Mouse (Mus musculus) heart, embryonic 11.5 days (tissue): ENCODE measurements around the gene Spata46. TPM values are rescaled to one million over a fixed set of nuclear protein-coding genes. Genes with fewer than 3 reads are reported as not detected.

ENCODE experiments used
- ATAC-seq: fragments of 200-750 bp; cut with Nextera tagmentation; replicated peaks from 2 replicates; pipeline ENCODE4 v1.8.0; 2017; ENCODE audit warnings: moderate library complexity; ENCODE audit not compliant: insufficient number of reproducible peaks, low FRiP score, low TSS enrichment
- H3K27ac ChIP-seq: fragments of 300-500 bp; sonication (generic); 2 replicates; pipeline ENCODE4 v1.5.1; 2014; ENCODE audit warnings: mild to moderate bottlenecking, low read depth, low read length
- H3K27me3 ChIP-seq: fragments of 300-500 bp; sonication (generic); 2 replicates; pipeline ENCODE4 v1.6.1; 2014; ENCODE audit warnings: mild to moderate bottlenecking, low read length, mixed read lengths; ENCODE audit not compliant: control insufficient read depth, insufficient read depth
- H3K36me3 ChIP-seq: fragments of 300-500 bp; sonication (generic); 2 replicates; pipeline ENCODE4 v1.6.1; 2014; ENCODE audit warnings: mild to moderate bottlenecking, low read length, moderate library complexity, mixed read lengths; ENCODE audit not compliant: control insufficient read depth, insufficient read depth
- H3K4me1 ChIP-seq: fragments of 300-500 bp; sonication (generic); 2 replicates; pipeline ENCODE4 v1.6.1; 2014; ENCODE audit warnings: low read length; ENCODE audit not compliant: control insufficient read depth, insufficient read depth
- H3K4me2 ChIP-seq: fragments of 300-500 bp; sonication (generic); 2 replicates; pipeline ENCODE4 v1.6.1; 2014; ENCODE audit warnings: mild to moderate bottlenecking, moderate library complexity
- H3K4me3 ChIP-seq: fragments of 300-500 bp; sonication (generic); 2 replicates; pipeline ENCODE4 v1.5.1; 2014; ENCODE audit warnings: low read depth, low read length
- H3K9ac ChIP-seq: fragments of 300-500 bp; sonication (generic); 2 replicates; pipeline ENCODE4 v1.6.1; 2014; ENCODE audit warnings: mild to moderate bottlenecking, low read depth, low read length, moderate library complexity
- H3K9me3 ChIP-seq: fragments of 300-500 bp; sonication (generic); replicated peaks from 2 replicates; pipeline ENCODE4 v1.6.1; 2016; ENCODE audit warnings: low read length; ENCODE audit not compliant: control insufficient read depth
- WGBS: fragments of 180-500 bp; shearing (Covaris S2); extraction: QIAGEN DNeasy Blood & Tissue Kit; methylation state at CpG from one replicate; pipeline ENCODE4 v1.1.7; 2014; ENCODE audit not compliant: insufficient replicate concordance; 5-methylcytosine and 5-hydroxymethylcytosine counted together
- polyA plus RNA-seq: library from polyadenylated mRNA; unstranded; fragments of >200 nt; fragmentation: Nextera tagmentation; extraction: Ambion mirVana; gene quantifications from 2 replicates; pipeline ENCODE4 v1.2.1, GENCODE M21; 2014

The Spata46 gene
- polyA plus RNA-seq = 2.5 and 3.0 TPM in 2 replicates

DNA sequence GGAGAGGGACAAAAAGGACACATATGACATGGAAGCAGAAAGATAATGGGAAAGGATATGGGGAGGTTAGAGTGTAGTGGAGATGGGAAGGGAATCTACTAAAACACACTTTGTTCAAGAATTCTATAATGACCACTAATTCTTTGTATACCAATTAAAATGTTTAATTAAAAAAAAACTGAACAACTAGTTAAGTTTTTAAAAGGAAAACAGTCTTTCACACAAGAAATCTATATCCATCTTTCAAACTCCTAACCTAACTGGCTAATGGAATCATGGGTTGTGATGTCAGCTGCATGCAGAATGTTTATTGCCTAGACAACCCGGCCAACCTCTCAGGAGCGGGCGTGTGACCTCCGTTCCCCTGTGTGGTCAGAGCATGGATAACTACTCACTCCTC lies at the start of gene Spata46:
Gene Spata46, plus strand, starts transcription at position 301 of the 400 bp plus-strand sequence.
- H3K9me3 ChIP-seq = no peaks in the 10 kb centered on the region
- H3K27ac ChIP-seq = no peak within 1 kb of the TSS
- ATAC-seq = no peak
- no peaks in the 10 kb centered on the region for H3K4me1 ChIP-seq
- H3K4me3 ChIP-seq = no peak within 1 kb of the TSS
- H3K36me3 ChIP-seq = no peaks in the 10 kb centered on the region
- H3K27me3 ChIP-seq = no peaks in the 10 kb centered on the region
- WGBS = 88% methylated on average over 4 of the region's 4 CpGs
- no peak within 1 kb of the TSS for H3K4me2 ChIP-seq
- H3K9ac ChIP-seq = no peak within 1 kb of the TSS

DNA sequence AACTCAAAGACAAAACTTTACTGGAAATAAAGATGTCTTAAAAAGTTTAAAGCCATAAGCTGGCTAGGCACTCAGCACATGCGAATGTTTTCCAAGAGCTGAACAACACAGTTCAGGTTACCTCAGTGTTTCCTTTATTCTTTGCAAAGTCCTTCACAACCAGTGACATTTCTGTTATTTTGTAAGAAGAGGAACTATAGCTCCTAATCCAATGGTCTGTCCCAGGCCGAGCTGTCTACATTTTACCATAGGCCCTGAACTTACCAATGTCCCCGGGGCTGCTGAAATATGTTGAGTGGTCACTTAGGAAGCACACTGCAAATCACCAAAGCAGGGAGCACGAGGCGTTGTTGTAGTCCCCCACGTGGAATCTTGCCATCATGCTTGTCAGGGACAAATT lies 38.3 kb upstream of the Spata46 start:
- H3K9me3 ChIP-seq = no peaks in the 10 kb centered on the region
- WGBS = 68% methylated on average over 6 of the region's 6 CpGs
- no peaks in the 10 kb centered on the region for H3K4me1 ChIP-seq
- H3K4me2 ChIP-seq = no peak overlapping the region
- no peaks in the 10 kb centered on the region for H3K27me3 ChIP-seq
- ATAC-seq = no peak
- no peak overlapping the region for H3K4me3 ChIP-seq
- H3K27ac ChIP-seq = no peak overlapping the region
- no peak overlapping the region for H3K9ac ChIP-seq
- no peaks in the 10 kb centered on the region for H3K36me3 ChIP-seq

DNA sequence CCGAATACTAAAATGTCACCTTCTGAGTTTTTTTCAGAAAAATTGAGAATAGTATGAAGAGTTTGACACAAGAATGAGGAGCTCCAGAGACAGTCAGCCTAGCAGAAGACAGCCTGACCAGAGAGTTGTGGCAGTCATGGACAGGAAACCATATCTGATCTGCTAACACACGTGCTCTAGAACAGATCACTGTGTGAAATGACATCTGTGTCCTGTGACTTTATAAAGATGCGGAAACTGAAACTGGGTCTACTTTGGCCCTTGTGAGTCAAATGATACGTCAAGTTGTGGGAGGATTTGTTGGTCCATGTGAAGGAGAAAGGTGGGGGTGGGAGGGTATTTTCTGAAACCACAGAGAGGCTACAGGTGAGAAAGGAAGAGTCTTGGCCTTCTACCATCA lies 37.9 kb upstream of the Spata46 start:
- Histone ChIP-seq H3K9ac (no peak overlapping the region), H3K4me1 (no peaks in the 10 kb centered on the region), H3K4me2 (no peak overlapping the region), H3K27me3 (no peaks in the 10 kb centered on the region), H3K27ac (no peak overlapping the region), H3K4me3 (no peak overlapping the region), H3K9me3 (no peaks in the 10 kb centered on the region), H3K36me3 (no peaks in the 10 kb centered on the region)
- WGBS = 70% methylated on average over 4 of the region's 4 CpGs
- no peak for ATAC-seq

DNA sequence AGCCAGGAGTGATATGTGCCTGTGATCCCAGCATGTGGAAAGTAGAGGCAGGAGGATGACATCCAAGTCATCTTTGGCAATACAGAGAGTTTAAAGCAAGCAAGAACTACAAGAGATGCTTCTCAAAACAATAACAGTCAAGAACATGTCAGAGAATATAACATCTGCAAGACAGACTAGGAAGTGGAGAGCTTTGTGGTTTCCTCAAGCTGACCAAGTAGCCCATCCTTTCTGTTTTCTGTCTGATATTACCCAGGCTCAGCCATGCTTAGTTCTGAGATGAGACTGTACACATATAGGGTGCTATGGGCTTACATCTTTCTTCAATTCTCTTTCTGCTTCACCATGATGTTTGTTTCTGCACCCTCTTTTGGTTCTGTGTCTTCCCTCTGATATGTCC lies 35.4 kb upstream of the Spata46 start:
- no peaks in the 10 kb centered on the region for H3K9me3 ChIP-seq
- H3K9ac ChIP-seq = no peak overlapping the region
- no peak overlapping the region for H3K4me3 ChIP-seq
- H3K27ac ChIP-seq = no peak overlapping the region
- H3K4me2 ChIP-seq = no peak overlapping the region
- H3K36me3 ChIP-seq = no peaks in the 10 kb centered on the region
- no peaks in the 10 kb centered on the region for H3K27me3 ChIP-seq
- H3K4me1 ChIP-seq = no peaks in the 10 kb centered on the region
- no peak for ATAC-seq

DNA sequence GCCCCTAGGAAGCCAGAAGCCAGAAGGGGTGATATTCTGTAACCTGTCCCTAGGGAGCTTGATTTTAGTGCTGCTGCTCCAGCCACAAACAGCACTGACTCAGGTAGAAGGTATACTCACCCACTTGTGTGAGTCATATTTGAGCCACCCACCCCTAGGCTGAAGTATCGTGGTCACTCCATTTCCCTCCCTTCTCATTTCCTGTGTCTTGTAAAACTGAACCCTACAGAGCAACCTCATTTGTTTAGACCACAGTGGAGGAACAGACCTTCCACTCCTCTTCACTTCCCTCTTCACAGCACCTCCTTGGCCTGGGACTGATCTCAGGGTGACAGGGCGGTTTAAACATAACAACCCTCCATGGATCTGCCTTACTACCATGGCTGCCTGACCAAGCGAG lies 31.6 kb upstream of the Spata46 start, which contains the start of gene Sh2d1b1:
Gene Sh2d1b1, plus strand, starts transcription at position 305 of the 400 bp plus-strand sequence.
- WGBS = 73% methylated on average over 2 of the region's 3 CpGs
- ATAC-seq = no peak
- H3K36me3 ChIP-seq = no peaks in the 10 kb centered on the region

DNA sequence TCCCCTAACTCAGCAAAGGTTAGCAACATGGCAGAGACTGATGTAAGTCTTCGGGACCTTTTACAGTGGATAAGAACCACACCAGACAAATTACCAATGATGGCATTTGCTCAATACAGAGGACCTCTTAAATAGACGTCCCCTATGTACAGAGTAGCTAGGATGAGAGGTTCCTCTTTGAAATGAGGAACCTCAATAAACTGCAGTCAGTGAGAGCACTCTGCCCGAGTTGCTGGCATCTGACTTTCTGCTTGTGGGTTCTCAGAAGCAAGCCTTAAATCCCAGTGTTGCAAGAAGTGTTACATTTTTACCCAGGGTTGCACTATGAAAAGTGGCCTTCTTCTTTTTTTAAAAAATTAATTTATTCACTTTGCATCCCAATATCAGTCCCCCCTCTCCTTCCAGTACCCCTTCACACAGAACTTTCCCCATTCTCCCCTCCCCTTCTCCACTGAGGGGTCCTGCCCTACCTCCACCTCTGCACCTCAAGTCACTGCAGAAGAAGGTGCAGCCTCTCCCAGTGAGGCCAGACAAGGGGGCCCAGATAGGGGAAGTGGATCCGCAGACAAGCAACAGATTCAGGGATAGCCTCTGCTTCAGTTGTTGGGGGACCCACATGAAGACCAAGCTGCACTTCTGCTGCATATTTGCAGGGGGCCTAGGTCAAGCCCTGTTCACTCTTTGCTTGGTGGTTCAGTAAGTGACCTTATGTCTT lies 26.0 kb upstream of the Spata46 start:
- no peak overlapping the region for H3K4me3 ChIP-seq
- H3K9ac ChIP-seq = no peak overlapping the region
- no peak overlapping the region for H3K4me2 ChIP-seq
- H3K27ac ChIP-seq = no peak overlapping the region
- no peaks in the 10 kb centered on the region for H3K4me1 ChIP-seq
- no peaks in the 10 kb centered on the region for H3K27me3 ChIP-seq
- no peak for ATAC-seq
- 58% methylated on average over 4 of the region's 4 CpGs for WGBS
- H3K36me3 ChIP-seq = no peaks in the 10 kb centered on the region
- no peaks in the 10 kb centered on the region for H3K9me3 ChIP-seq

More for the DNA sequence above, 31.6 kb upstream of the Spata46 start, which contains the start of gene Sh2d1b1:
- H3K4me3 ChIP-seq = no peak within 1 kb of the TSS
- no peak within 1 kb of the TSS for H3K4me2 ChIP-seq
- H3K9me3 ChIP-seq = no peaks in the 10 kb centered on the region
- no peaks in the 10 kb centered on the region for H3K4me1 ChIP-seq
- H3K9ac ChIP-seq = no peak within 1 kb of the TSS
- H3K27me3 ChIP-seq = no peaks in the 10 kb centered on the region
- no peak within 1 kb of the TSS for H3K27ac ChIP-seq

DNA sequence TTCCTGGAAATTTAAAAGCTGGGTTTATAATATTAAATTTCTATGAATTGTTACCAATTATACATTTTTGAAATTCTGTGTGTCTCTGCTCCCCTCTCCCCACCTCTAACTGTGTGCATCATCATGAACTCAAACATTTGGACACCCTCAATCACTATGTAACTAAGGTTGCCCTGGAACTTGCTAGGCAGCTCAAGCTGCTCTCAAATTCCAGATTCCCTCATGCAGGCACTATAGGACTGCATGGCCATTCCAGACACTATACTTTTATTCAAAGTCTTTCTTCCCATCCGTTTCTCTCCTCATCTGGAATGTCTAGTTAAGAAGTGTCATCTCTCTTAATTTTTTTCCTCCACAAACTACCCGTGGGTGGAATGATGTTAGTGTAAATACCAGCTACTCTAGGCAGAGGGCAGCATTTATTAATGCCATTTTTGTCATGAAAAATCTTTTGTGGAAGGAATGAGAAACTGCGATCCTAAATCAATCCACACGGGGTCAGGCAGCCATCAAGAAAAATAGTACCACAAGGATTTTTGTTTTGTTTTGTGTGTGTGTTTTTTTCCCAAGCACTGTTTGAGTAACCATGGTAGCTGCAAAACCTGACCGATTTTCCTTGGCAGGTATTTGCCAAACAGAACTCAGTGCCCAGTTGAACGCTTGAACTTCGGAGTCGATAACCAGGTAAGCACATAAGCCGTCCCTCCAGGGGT lies 16.2 kb upstream of the Spata46 start:
- H3K36me3 ChIP-seq = no peaks in the 10 kb centered on the region
- no peaks in the 10 kb centered on the region for H3K9me3 ChIP-seq
- WGBS = 47% methylated on average over 9 of the region's 9 CpGs
- H3K9ac ChIP-seq = no peak overlapping the region
- peaks cover 11% of the 10 kb centered on the region; the same call in 1 of the 2 replicates for H3K4me1 ChIP-seq
- no peaks in the 10 kb centered on the region for H3K27me3 ChIP-seq
- ATAC-seq = no peak
- no peak overlapping the region for H3K4me2 ChIP-seq
- no peak overlapping the region for H3K4me3 ChIP-seq
- H3K27ac ChIP-seq = no peak overlapping the region

DNA sequence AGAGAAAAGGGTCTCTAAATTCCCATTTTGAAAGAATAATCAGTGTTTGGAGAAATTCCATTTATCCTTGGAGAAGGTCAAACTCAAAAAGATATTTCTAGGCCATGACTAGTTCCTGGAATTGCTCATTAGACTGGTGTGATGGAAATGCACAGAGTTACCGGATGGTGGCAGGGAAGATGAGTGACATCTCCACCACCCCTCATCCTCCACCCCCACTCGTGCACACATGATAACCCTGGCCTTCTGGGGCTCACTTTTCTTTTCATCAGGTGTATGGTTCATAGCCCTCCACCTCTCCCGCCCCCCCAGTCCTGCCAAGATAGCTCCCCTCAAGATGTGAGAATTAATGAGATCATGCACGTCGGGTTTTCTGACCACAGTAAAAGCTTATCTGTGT lies 15.3 kb upstream of the Spata46 start:
- no peak for ATAC-seq
- no peak overlapping the region for H3K9ac ChIP-seq
- no peaks in the 10 kb centered on the region for H3K36me3 ChIP-seq
- no peaks in the 10 kb centered on the region for H3K9me3 ChIP-seq
- 63% methylated on average over 5 of the region's 5 CpGs for WGBS
- H3K27ac ChIP-seq = no peak overlapping the region
- H3K27me3 ChIP-seq = no peaks in the 10 kb centered on the region
- H3K4me3 ChIP-seq = no peak overlapping the region
- peaks cover 11% of the 10 kb centered on the region; the same call in 1 of the 2 replicates for H3K4me1 ChIP-seq
- no peak overlapping the region for H3K4me2 ChIP-seq
